Mouse (Mus musculus) ES-Bruce4 (cell line): ENCODE results near the gene Etfb. TPM values are rescaled to one million over a fixed set of nuclear protein-coding genes. Genes with fewer than 3 reads are reported as not detected.

Experiments
- H3K27ac ChIP-seq: 2 replicates; pipeline ENCODE4 v1.5.1; 2012; ENCODE audit warnings: low read length, inconsistent platforms; ENCODE audit not compliant: insufficient read depth
- H3K27me3 ChIP-seq: 2 replicates; pipeline ENCODE4 v1.6.1; 2012; ENCODE audit warnings: mild to moderate bottlenecking, low read length, inconsistent platforms; ENCODE audit not compliant: control insufficient read depth, poor library complexity, insufficient read depth, severe bottlenecking
- H3K36me3 ChIP-seq: 2 replicates; pipeline ENCODE4 v1.6.1; 2012; ENCODE audit warnings: inconsistent platforms, mild to moderate bottlenecking, low read length, moderate library complexity; ENCODE audit not compliant: control insufficient read depth, poor library complexity, insufficient read depth, severe bottlenecking
- H3K4me1 ChIP-seq: one replicate; pipeline ENCODE4 v1.8.1; 2011; ENCODE audit warnings: low read length; ENCODE audit not compliant: control insufficient read depth, insufficient read depth
- H3K4me3 ChIP-seq: 2 replicates; pipeline ENCODE4 v1.5.1; 2011; ENCODE audit warnings: low read depth, mild to moderate bottlenecking, low read length
- H3K9ac ChIP-seq: 2 replicates; pipeline ENCODE4 v1.6.1; 2012; ENCODE audit warnings: low read depth, mild to moderate bottlenecking, inconsistent platforms; ENCODE audit not compliant: poor library complexity, severe bottlenecking
- H3K9me3 ChIP-seq: replicated peaks from 2 replicates; pipeline ENCODE4 v1.6.1; 2012; ENCODE audit warnings: mild to moderate bottlenecking, low read length, inconsistent platforms; ENCODE audit not compliant: control insufficient read depth, poor library complexity, insufficient read depth, severe bottlenecking
- CTCF ChIP-seq: IDR thresholded peaks from one replicate; pipeline ENCODE4 v1.8.1; 2011; ENCODE audit warnings: low read depth, low read length
- EP300 ChIP-seq: IDR thresholded peaks from 2 replicates; pipeline ENCODE4 v1.6.1; 2011; ENCODE audit warnings: low read depth, low read length; ENCODE audit not compliant: insufficient read depth
- POLR2A ChIP-seq: IDR thresholded peaks from one replicate; pipeline ENCODE4 v1.8.1; 2011; ENCODE audit warnings: low read length; ENCODE audit not compliant: insufficient read depth
- polyA plus RNA-seq: library from polyadenylated mRNA; stranded (reverse); fragments of >200 nt; gene quantifications from 2 replicates; pipeline ENCODE4 v1.2.4, GENCODE M21; 2011; ENCODE audit warnings: low read depth; ENCODE audit not compliant: missing spikeins, insufficient read depth, insufficient read length

Etfb gene
- polyA plus RNA-seq, 1 experiment, result 68.3 TPM

GRCm38 (mm10) chr7:43482090-43482716 is 38.3 kb downstream of the Etfb start:
- H3K27me3 ChIP-seq, result no peaks in the 10 kb centered on the region
- H3K9me3 ChIP-seq, result no peaks in the 10 kb centered on the region
- H3K36me3 ChIP-seq, result no peaks in the 10 kb centered on the region
- TF ChIP-seq EP300, result no peak
- no peak for TF ChIP-seq POLR2A
- no peak for TF ChIP-seq CTCF
- no peak overlapping the region for H3K9ac ChIP-seq
- no peak overlapping the region for H3K27ac ChIP-seq
- no peaks in the 10 kb centered on the region for H3K4me1 ChIP-seq
- H3K4me3 ChIP-seq, result no peak overlapping the region

DNA sequence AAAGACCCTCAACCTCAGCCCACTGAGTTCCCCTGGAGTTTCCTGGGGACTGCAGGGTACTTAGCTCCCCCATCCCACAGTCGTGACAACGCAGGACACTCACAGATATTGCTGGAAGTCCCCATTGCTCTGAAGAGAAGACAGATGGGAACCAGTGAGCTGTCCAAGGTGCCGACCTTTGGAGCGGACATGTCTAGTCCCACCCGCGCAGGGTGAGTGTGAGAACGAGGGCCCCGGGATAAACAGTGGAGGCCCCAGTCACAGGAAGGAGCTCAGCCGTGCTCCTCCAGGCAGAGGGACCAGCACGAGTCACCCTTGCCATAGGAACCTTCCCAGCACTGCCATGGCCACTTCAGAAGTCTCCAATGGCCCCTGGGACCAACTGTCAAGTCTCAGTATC is 39.4 kb downstream of the Etfb start:
- H3K9me3 ChIP-seq, result no peaks in the 10 kb centered on the region
- no peaks in the 10 kb centered on the region for H3K27me3 ChIP-seq
- no peak for TF ChIP-seq EP300
- no peak for TF ChIP-seq POLR2A
- TF ChIP-seq CTCF, result no peak
- H3K4me3 ChIP-seq, result no peak overlapping the region
- H3K9ac ChIP-seq, result no peak overlapping the region
- no peaks in the 10 kb centered on the region for H3K4me1 ChIP-seq
- H3K36me3 ChIP-seq, result no peaks in the 10 kb centered on the region
- H3K27ac ChIP-seq, result no peak overlapping the region

GRCm38 (mm10) chr7:43488646-43489045 is 44.8 kb downstream of the Etfb start:
- no peaks in the 10 kb centered on the region for H3K4me1 ChIP-seq
- no peak overlapping the region for H3K9ac ChIP-seq
- H3K9me3 ChIP-seq, result no peaks in the 10 kb centered on the region
- no peak overlapping the region for H3K27ac ChIP-seq
- no peaks in the 10 kb centered on the region for H3K36me3 ChIP-seq
- no peaks in the 10 kb centered on the region for H3K27me3 ChIP-seq
- TF ChIP-seq POLR2A (no peak), CTCF (no peak), EP300 (no peak)
- H3K4me3 ChIP-seq, result no peak overlapping the region

DNA sequence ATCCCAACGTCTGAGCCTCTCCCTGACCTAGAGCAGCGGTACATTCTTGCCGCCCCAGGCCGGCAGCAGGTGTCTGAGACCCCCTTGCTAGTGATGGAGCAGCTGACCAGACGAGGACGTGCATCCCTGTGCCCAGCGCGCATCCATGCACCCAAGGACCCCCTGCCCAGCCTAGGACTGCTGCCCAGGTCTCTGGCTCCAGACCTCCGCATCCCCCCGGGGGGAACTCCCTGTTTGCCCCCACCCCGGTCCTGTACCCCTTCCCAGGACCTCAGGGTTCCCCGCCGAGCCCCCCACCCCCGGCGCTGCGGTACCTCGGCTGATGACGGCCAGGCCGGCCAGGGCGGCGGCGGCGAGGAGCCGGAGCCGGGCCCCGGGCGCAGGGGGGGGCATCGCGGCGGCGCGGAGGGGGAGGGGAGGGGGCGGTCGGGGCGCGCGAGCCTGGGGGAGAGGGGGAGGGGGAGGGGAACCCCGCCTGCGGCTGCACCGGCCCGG is 45.8 kb downstream of the Etfb start, which contains the start of gene Iglon5:
Gene Iglon5, minus strand, starts transcription at position 445 of the 495 bp plus-strand sequence.
- H3K27ac ChIP-seq, result no peak within 1 kb of the TSS

GRCm38 (mm10) chr7:43490182-43490584 is 46.3 kb downstream of the Etfb start:
- peak overlapping the region; percentile 31 for H3K9ac ChIP-seq
- no peaks in the 10 kb centered on the region for H3K4me1 ChIP-seq
- H3K4me3 ChIP-seq, result peak overlapping the region; percentile 49
- TF ChIP-seq POLR2A, result no peak
- no peak for TF ChIP-seq EP300
- TF ChIP-seq CTCF, result no peak
- no peaks in the 10 kb centered on the region for H3K36me3 ChIP-seq
- H3K9me3 ChIP-seq, result no peaks in the 10 kb centered on the region
- H3K27me3 ChIP-seq, result no peaks in the 10 kb centered on the region
- H3K27ac ChIP-seq, result no peak overlapping the region

More for the DNA sequence above, 45.8 kb downstream of the Etfb start, which contains the start of gene Iglon5:
- Histone ChIP-seq H3K9me3 (no peaks in the 10 kb centered on the region), H3K4me3 (peak within 1 kb of the TSS; percentile 49), H3K27me3 (no peaks in the 10 kb centered on the region), H3K36me3 (no peaks in the 10 kb centered on the region), H3K4me1 (no peaks in the 10 kb centered on the region), H3K9ac (peak within 1 kb of the TSS; percentile 31)
- no peak for TF ChIP-seq CTCF
- TF ChIP-seq EP300, result no peak

GRCm38 (mm10) chr7:43490861-43491260 is 47.0 kb downstream of the Etfb start:
- Histone ChIP-seq H3K36me3 (no peaks in the 10 kb centered on the region), H3K27ac (no peak overlapping the region), H3K27me3 (no peaks in the 10 kb centered on the region), H3K4me1 (no peaks in the 10 kb centered on the region), H3K9me3 (no peaks in the 10 kb centered on the region), H3K4me3 (no peak overlapping the region), H3K9ac (no peak overlapping the region)
- TF ChIP-seq POLR2A, result no peak
- no peak for TF ChIP-seq CTCF
- TF ChIP-seq EP300, result no peak
